ENCODE assay signal across 7 mouse cellular contexts in genomic region chr15:25414011-25414746, GRCm38 (mm10). TPM values are rescaled to one million over a fixed set of nuclear protein-coding genes. Genes with fewer than 3 reads are reported as not detected.
DNase-seq lines count a peak whose midpoint lies in the region; ATAC-seq and TF ChIP-seq lines count a peak whose summit lies in the region.

No protein-coding gene starts in this region.

- no peak for TF ChIP-seq POLR2A in ES-Bruce4 (IDR thresholded peaks at IDR 0.05; ENCODE audit: insufficient read depth, low read length)

- TF ChIP-seq CTCF in ES-Bruce4 (IDR thresholded peaks at IDR 0.05; ENCODE audit: low read depth, low read length): no peak

- WGBS in embryonic facial prominence, embryonic 11.5 days: under 1% methylated on average over 36 of the region's 36 CpGs

- peak overlapping the region; percentile 74 for H3K4me3 ChIP-seq in ES-Bruce4 (ENCODE audit: low read depth, low read length)
- peak overlapping the region; percentile 98 for H3K4me3 ChIP-seq in embryonic facial prominence, embryonic 11.5 days (ENCODE audit: low read depth, low read length)

- peaks cover 2% of the 10 kb centered on the region for H3K4me1 ChIP-seq in ES-Bruce4 (ENCODE audit: control insufficient read depth, insufficient read depth, low read length)
- H3K4me1 ChIP-seq in embryonic facial prominence, embryonic 11.5 days (ENCODE audit: control insufficient read depth, insufficient read depth, low read length): no peaks in the 10 kb centered on the region

- no peaks in the 10 kb centered on the region for H3K36me3 ChIP-seq in ES-Bruce4 (ENCODE audit: control insufficient read depth, insufficient read depth, low read length, poor library complexity, severe bottlenecking)
- H3K36me3 ChIP-seq in embryonic facial prominence, embryonic 11.5 days (replicated peaks; ENCODE audit: control insufficient read depth, insufficient read depth, low read depth, low read length): no peaks in the 10 kb centered on the region

- no peak for TF ChIP-seq EP300 in ES-Bruce4 (IDR thresholded peaks at IDR 0.05; ENCODE audit: insufficient read depth, low read depth, low read length)

- H3K27ac ChIP-seq in ES-Bruce4 (ENCODE audit: insufficient read depth, low read length): no peak overlapping the region
- peak overlapping the region; percentile 94 for H3K27ac ChIP-seq in embryonic facial prominence, embryonic 11.5 days (replicated peaks; ENCODE audit: low read depth, low read length)

- no peaks in the 10 kb centered on the region for H3K9me3 ChIP-seq in ES-Bruce4 (replicated peaks; ENCODE audit: control insufficient read depth, insufficient read depth, low read length, poor library complexity, severe bottlenecking)
- H3K9me3 ChIP-seq in embryonic facial prominence, embryonic 11.5 days (replicated peaks; ENCODE audit: control insufficient read depth, low read length): no peaks in the 10 kb centered on the region

- intact Hi-C loops in heart, postnatal 25 days (cut with DNase I): loop anchor here (2.0 to 5.0 kb wide), 2 partner anchors 367 to 825 kb away; no protein-coding TSS in a partner anchor

- peak overlapping the region; percentile 76 for H3K9ac ChIP-seq in ES-Bruce4 (ENCODE audit: low read depth, poor library complexity, severe bottlenecking)
- H3K9ac ChIP-seq in embryonic facial prominence, embryonic 11.5 days (replicated peaks; ENCODE audit: low read length): peak overlapping the region; percentile 97

- ATAC-seq in embryonic facial prominence, embryonic 11.5 days (replicated peaks; ENCODE audit: insufficient number of reproducible peaks, low FRiP score, low TSS enrichment, low read depth): peak; percentile 46

- DNase-seq in CD4-positive helper T cell, adult 2 months (ENCODE audit: low read depth, low spot score): peak; percentile 22
- DNase-seq in embryonic facial prominence, embryonic 11.5 days (ENCODE audit: low spot score): peak; percentile 73
- peak; percentile 6 for DNase-seq in heart, postnatal 25 days (ENCODE audit: low spot score)
- DNase-seq in layer of hippocampus, postnatal 25 days (ENCODE audit: extremely low spot score in 1 of 2, low spot score in 1 of 2): peak; percentile 45 to 77
- peak; percentile 19 for DNase-seq in lung, postnatal 36 days
- DNase-seq in right cerebral cortex, postnatal 14 days: peak; percentile 50

- H3K4me2 ChIP-seq in embryonic facial prominence, embryonic 11.5 days (ENCODE audit: low read depth, low read length): peak overlapping the region; percentile 90

- no peaks in the 10 kb centered on the region for H3K27me3 ChIP-seq in ES-Bruce4 (ENCODE audit: control insufficient read depth, insufficient read depth, low read length, poor library complexity, severe bottlenecking)
- H3K27me3 ChIP-seq in embryonic facial prominence, embryonic 11.5 days (ENCODE audit: control insufficient read depth, insufficient read depth, low read length): no peaks in the 10 kb centered on the region

RNA-seq across cellular contexts. Expression of gene Basp1, which starts 0.6 kb away (rescaled TPM):
- polyA plus RNA-seq in ES-Bruce4 (2011; ENCODE audit: insufficient read depth, insufficient read length, low read depth, missing spikeins): 109 and 110 TPM in 2 replicates
- 113 and 141 TPM in 2 replicates for polyA plus RNA-seq in embryonic facial prominence, embryonic 11.5 days (2014; fragmentation: Nextera tagmentation; extraction: Ambion mirVana)
- total RNA-seq in heart, postnatal 25 days (2021): 1 to 10 TPM; 2.3 to 2.4 TPM
- total RNA-seq in layer of hippocampus, postnatal 25 days (2021): 100 to 1,000 TPM; 666 to 703 TPM

Comparison
In these comparisons a context has a peak if more than half of its experiments do, and no peak if none do; other contexts are left out.
1. DNase-seq: peak in every context shown above with its lines; median percentile 73 in embryonic facial prominence, embryonic 11.5 days; 61 in layer of hippocampus, postnatal 25 days; 50 in right cerebral cortex, postnatal 14 days; 22 in CD4-positive helper T cell, adult 2 months; 19 in lung, postnatal 36 days; 6 in heart, postnatal 25 days.
2. RNA of gene Basp1, which starts 0.6 kb away (total RNA-seq): 666 to 703 TPM in layer of hippocampus, postnatal 25 days; 2.3 to 2.4 TPM in heart, postnatal 25 days; every median in the first group is over 100 times any median in the second.